ENCODE assay signal across 8 mouse cellular contexts in the genomic region with DNA sequence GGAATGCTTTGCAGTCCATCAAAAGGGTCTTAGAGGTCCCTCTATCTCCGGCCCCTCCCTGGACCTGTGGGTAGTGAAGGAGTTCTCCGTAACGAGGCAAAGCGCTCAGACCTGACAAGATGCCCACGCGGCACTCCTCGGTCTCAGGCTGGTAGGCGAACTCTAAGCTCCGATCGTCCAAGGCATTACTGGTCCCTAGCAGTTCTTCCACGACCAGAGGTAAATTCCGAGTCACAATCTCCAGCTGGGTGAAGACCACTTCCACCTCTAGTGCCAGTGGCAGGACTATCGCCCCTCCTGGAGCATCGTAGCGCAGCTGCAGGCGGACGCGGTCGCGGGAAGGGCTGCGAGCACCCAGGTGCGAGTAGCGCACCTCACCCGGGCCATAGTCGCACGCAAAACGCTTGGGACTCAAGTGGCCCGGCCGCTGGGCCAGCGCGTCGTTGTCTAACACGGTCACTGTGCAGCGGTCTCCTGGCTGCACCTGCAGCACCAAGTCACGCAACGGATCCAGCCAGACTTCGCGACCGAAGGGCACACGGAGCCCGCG. TPM values are rescaled to one million over a fixed set of nuclear protein-coding genes. Genes with fewer than 3 reads are reported as not detected.
DNase-seq lines count a peak whose midpoint lies in the region; ATAC-seq and TF ChIP-seq lines count a peak whose summit lies in the region.

No protein-coding gene starts in this region.

- H3K9me3 ChIP-seq in ES-Bruce4 (replicated peaks; ENCODE audit: control insufficient read depth, insufficient read depth, low read length, poor library complexity, severe bottlenecking) = 0 out of 2 replicates have a peak, but pooled peaks cover 3% of the 10 kb centered on the region
- H3K9me3 ChIP-seq in forebrain, embryonic 13.5 days (replicated peaks) = peaks cover 20% of the 10 kb centered on the region
- H3K9me3 ChIP-seq in limb, embryonic 15.5 days = peaks cover 8% of the 10 kb centered on the region; the same call in 1 of the 2 replicates
- peaks cover 14% of the 10 kb centered on the region; the same call in 1 of the 2 replicates for H3K9me3 ChIP-seq in neural tube, embryonic 13.5 days

- no peak for TF ChIP-seq POLR2A in ES-Bruce4 (IDR thresholded peaks at IDR 0.05; ENCODE audit: insufficient read depth, low read length)

- H3K4me1 ChIP-seq in ES-Bruce4 (ENCODE audit: control insufficient read depth, insufficient read depth, low read length) = peaks cover 1% of the 10 kb centered on the region
- peaks cover 25% of the 10 kb centered on the region for H3K4me1 ChIP-seq in forebrain, embryonic 13.5 days
- H3K4me1 ChIP-seq in limb, embryonic 15.5 days = peaks cover 22% of the 10 kb centered on the region
- peaks cover 27% of the 10 kb centered on the region for H3K4me1 ChIP-seq in neural tube, embryonic 13.5 days (replicated peaks)

- no peak for DNase-seq in gastrocnemius, adult 2 months
- no peak for DNase-seq in gastrocnemius, postnatal 36 days
- no peak for DNase-seq in thymus, postnatal 0 days (ENCODE audit: low spot score)
- DNase-seq in gastrocnemius, adult 18-20 months (ENCODE audit: low spot score) = no peak

- no peaks in the 10 kb centered on the region; the same call in 1 of the 2 replicates for H3K27me3 ChIP-seq in ES-Bruce4 (ENCODE audit: control insufficient read depth, insufficient read depth, low read length, poor library complexity, severe bottlenecking)
- H3K27me3 ChIP-seq in forebrain, embryonic 13.5 days = peaks cover 33% of the 10 kb centered on the region
- H3K27me3 ChIP-seq in limb, embryonic 15.5 days = peaks cover 22% of the 10 kb centered on the region
- H3K27me3 ChIP-seq in neural tube, embryonic 13.5 days = peaks cover 44% of the 10 kb centered on the region

- ATAC-seq in forebrain, embryonic 13.5 days = peak; percentile 25
- no peak for ATAC-seq in limb, embryonic 15.5 days (ENCODE audit: insufficient number of reproducible peaks, low FRiP score, low TSS enrichment, low read depth)
- peak; percentile 34 for ATAC-seq in neural tube, embryonic 13.5 days (ENCODE audit: low read depth)

- peak overlapping the region; percentile 29; the same call in 1 of the 2 replicates for H3K27ac ChIP-seq in gastrocnemius, adult 2 months
- no peak overlapping the region for H3K27ac ChIP-seq in ES-Bruce4 (ENCODE audit: insufficient read depth, low read length)
- H3K27ac ChIP-seq in forebrain, embryonic 13.5 days = no peak overlapping the region
- H3K27ac ChIP-seq in limb, embryonic 15.5 days = 0 out of 2 replicates have a peak overlapping the region, but pooled peaks have one; percentile 28
- H3K27ac ChIP-seq in neural tube, embryonic 13.5 days (replicated peaks) = no peak overlapping the region

- TF ChIP-seq EP300 in ES-Bruce4 (IDR thresholded peaks at IDR 0.05; ENCODE audit: insufficient read depth, low read depth, low read length) = no peak

- intact Hi-C loops in gastrocnemius, adult 2 months (cut with DNase I) = loop anchor here (2.0 to 5.0 kb wide), 2 partner anchors 66 to 129 kb away; no protein-coding TSS in a partner anchor
- intact Hi-C loops in gastrocnemius, postnatal 36 days (cut with DNase I) = loop anchor here (2.0 to 5.0 kb wide), 2 partner anchors 66 to 129 kb away; no protein-coding TSS in a partner anchor

- no peaks in the 10 kb centered on the region for H3K36me3 ChIP-seq in ES-Bruce4 (ENCODE audit: control insufficient read depth, insufficient read depth, low read length, poor library complexity, severe bottlenecking)
- peaks cover 10% of the 10 kb centered on the region; the same call in 1 of the 2 replicates for H3K36me3 ChIP-seq in forebrain, embryonic 13.5 days (ENCODE audit: poor library complexity, severe bottlenecking)
- H3K36me3 ChIP-seq in limb, embryonic 15.5 days = peaks cover 13% of the 10 kb centered on the region
- H3K36me3 ChIP-seq in neural tube, embryonic 13.5 days = peaks cover 6% of the 10 kb centered on the region; the same call in 1 of the 2 replicates

- peak overlapping the region; percentile 26 for H3K9ac ChIP-seq in ES-Bruce4 (ENCODE audit: low read depth, poor library complexity, severe bottlenecking)
- H3K9ac ChIP-seq in forebrain, embryonic 13.5 days = peak overlapping the region; percentile 64
- H3K9ac ChIP-seq in limb, embryonic 15.5 days = peak overlapping the region; percentile 39; the same call in 1 of the 2 replicates
- peak overlapping the region; percentile 71 for H3K9ac ChIP-seq in neural tube, embryonic 13.5 days

- H3K4me2 ChIP-seq in forebrain, embryonic 13.5 days = peak overlapping the region; percentile 100
- H3K4me2 ChIP-seq in limb, embryonic 15.5 days = peak overlapping the region; percentile 99
- H3K4me2 ChIP-seq in neural tube, embryonic 13.5 days = peak overlapping the region; percentile 99

- peak overlapping the region; percentile 85 for H3K4me3 ChIP-seq in gastrocnemius, adult 2 months
- H3K4me3 ChIP-seq in ES-Bruce4 (ENCODE audit: low read depth, low read length) = peak overlapping the region; percentile 77
- peak overlapping the region; percentile 61 for H3K4me3 ChIP-seq in forebrain, embryonic 13.5 days
- peak overlapping the region; percentile 53 for H3K4me3 ChIP-seq in limb, embryonic 15.5 days
- H3K4me3 ChIP-seq in neural tube, embryonic 13.5 days = peak overlapping the region; percentile 47

- 2% methylated on average over 42 of the region's 42 CpGs for WGBS in forebrain, embryonic 13.5 days
- WGBS in limb, embryonic 15.5 days = under 1% methylated on average over 42 of the region's 42 CpGs
- WGBS in neural tube, embryonic 13.5 days = 1% methylated on average over 42 of the region's 42 CpGs

- no peak for TF ChIP-seq CTCF in gastrocnemius, adult 2 months (IDR thresholded peaks at IDR 0.05)
- TF ChIP-seq CTCF in ES-Bruce4 (IDR thresholded peaks at IDR 0.05; ENCODE audit: low read depth, low read length) = no peak

RNA-seq across cellular contexts. Expression of a gene that starts 0.8 kb away (rescaled TPM):
- total RNA-seq in gastrocnemius, adult 2 months (2021) = 1 to 10 TPM in 1 of 2 experiments, under 1 TPM in 1; 0.94 to 3.9 TPM
- total RNA-seq in gastrocnemius, postnatal 36 days (2021) = 1 to 10 TPM; 1.5 to 2.8 TPM
- 29.2 and 30.3 TPM in 2 replicates for polyA plus RNA-seq in ES-Bruce4 (2011; ENCODE audit: insufficient read depth, insufficient read length, low read depth, missing spikeins)
- 0.62 and 0.86 TPM in 2 replicates for polyA plus RNA-seq in forebrain, embryonic 13.5 days (2015; fragmentation: Nextera tagmentation; extraction: Ambion mirVana)
- polyA plus RNA-seq in limb, embryonic 15.5 days (2015; fragmentation: Nextera tagmentation; extraction: Ambion mirVana) = 5.2 and 5.9 TPM in 2 replicates
- 1.4 and 1.5 TPM in 2 replicates for polyA plus RNA-seq in neural tube, embryonic 13.5 days (2015; fragmentation: Nextera tagmentation; extraction: Ambion mirVana)
- 2.5 and 2.6 TPM in 2 replicates for polyA plus RNA-seq in thymus, postnatal 0 days (2015; fragmentation: Nextera tagmentation; extraction: Ambion mirVana)
- 1 to 10 TPM in 1 of 2 experiments, under 1 TPM in 1; 0.66 to 1.3 TPM for total RNA-seq in gastrocnemius, adult 18-20 months (2021)

Comparison
In these comparisons a context has a peak if more than half of its experiments do, and no peak if none do; other contexts are left out.
1. H3K27ac ChIP-seq: peak in gastrocnemius, adult 2 months (single experiment) and limb, embryonic 15.5 days (single experiment); none in ES-Bruce4 (single experiment), forebrain, embryonic 13.5 days (single experiment) and neural tube, embryonic 13.5 days (single experiment).
2. Peak in every context shown above with its lines, with median percentiles within 50 percentile points of each other: H3K4me3 ChIP-seq, H3K9ac ChIP-seq and H3K4me2 ChIP-seq.